Mouse (Mus musculus) ES-E14 (cell line): ENCODE results near the gene Atrx. TPM values are rescaled to one million over a fixed set of nuclear protein-coding genes. Genes with fewer than 3 reads are reported as not detected.

ENCODE experiments used
- DNase-seq: peaks from one replicate; pipeline ENCODE4 v3.0.0-alpha.2; 2013; ENCODE audit warnings: low read depth, low spot score
- H3K27ac ChIP-seq: 2 replicates; pipeline ENCODE4 v1.5.1; 2012; ENCODE audit warnings: low read depth, mild to moderate bottlenecking, low read length, moderate library complexity, mixed read lengths; ENCODE audit not compliant: poor library complexity, insufficient read depth, severe bottlenecking
- H3K36me3 ChIP-seq: 2 replicates; pipeline ENCODE4 v1.6.1; 2012; ENCODE audit warnings: mild to moderate bottlenecking, low read length, moderate library complexity, mixed read lengths; ENCODE audit not compliant: control insufficient read depth, poor library complexity, insufficient read depth, severe bottlenecking
- H3K4me1 ChIP-seq, 2 experiments: fragments of 150-350 bp in 1 of 2; sonication (generic) in 1 of 2; 2 replicates each; pipeline ENCODE4 v1.6.1; 2012; ENCODE audit warnings: low read length in 2 of 2, mild to moderate bottlenecking in 1 of 2, mixed read lengths in 1 of 2; ENCODE audit not compliant: control insufficient read depth in 2 of 2, insufficient read depth in 2 of 2, poor library complexity in 1 of 2
- H3K4me3 ChIP-seq, 2 experiments: fragments of 150-350 bp in 1 of 2; sonication (generic) in 1 of 2; 2 replicates each; pipeline ENCODE4 v1.5.1; 2012; ENCODE audit warnings: low read length in 2 of 2, low read depth in 1 of 2, mild to moderate bottlenecking in 1 of 2, mixed read lengths in 1 of 2; ENCODE audit not compliant: insufficient read depth in 1 of 2, poor library complexity in 1 of 2, severe bottlenecking in 1 of 2
- H3K9ac ChIP-seq: 2 replicates; pipeline ENCODE4 v1.6.1; 2012; ENCODE audit warnings: low read depth, mild to moderate bottlenecking, low read length, mixed read lengths; ENCODE audit not compliant: poor library complexity, insufficient read depth, severe bottlenecking
- H3K9me3 ChIP-seq: fragments of 150-350 bp; sonication (generic); 2 replicates; pipeline ENCODE4 v1.6.1; 2012; ENCODE audit warnings: low read depth, mild to moderate bottlenecking, low read length; ENCODE audit not compliant: control insufficient read depth, insufficient read depth
- CHD2 ChIP-seq: IDR thresholded peaks from 2 replicates; pipeline ENCODE4 v1.6.1; 2014; ENCODE audit warnings: mild to moderate bottlenecking, low read depth, low read length, inconsistent platforms
- HCFC1 ChIP-seq: IDR thresholded peaks from 2 replicates; pipeline ENCODE4 v1.6.1; 2012; ENCODE audit warnings: low read length, inconsistent platforms, borderline replicate concordance; ENCODE audit not compliant: insufficient read depth
- MAFK ChIP-seq: IDR thresholded peaks from 2 replicates; pipeline ENCODE4 v1.6.1; 2014; ENCODE audit warnings: mild to moderate bottlenecking, low read depth, low read length, inconsistent platforms; ENCODE audit not compliant: insufficient read depth
- ZC3H11A ChIP-seq: IDR thresholded peaks from 2 replicates; pipeline ENCODE4 v1.6.1; 2012; ENCODE audit warnings: low read depth, mild to moderate bottlenecking, inconsistent platforms, low read length, borderline replicate concordance
- ZNF384 ChIP-seq: IDR thresholded peaks from 2 replicates; pipeline ENCODE4 v1.6.1; 2012; ENCODE audit warnings: low read depth, low read length, inconsistent platforms
- in situ Hi-C, 2 experiments: fragments of 600-800 bp; cut with MboI; formaldehyde crosslinking; loops; one replicate each; pipeline ENCODE4 v1.15.1; 2025; ENCODE audit warnings: low sequenced_read_pairs in 2 of 2, inconsistent platforms in 1 of 2; ENCODE audit not compliant: unreplicated experiment in 2 of 2
- total RNA-seq: library from RNA; depleted of rRNA; stranded (reverse); fragments of 300-350 nt; gene quantifications from 2 replicates; pipeline ENCODE4 v1.2.3, GENCODE M21; 2012

Gene Atrx
- total RNA-seq, 1 experiment, result 189 TPM

GRCm38 (mm10) chrX:105824462-105824861 lies 104.7 kb downstream of the Atrx start:
- no peaks in the 10 kb centered on the region; the same call in 1 of the 2 replicates for H3K36me3 ChIP-seq
- no peak for DNase-seq
- H3K4me3 ChIP-seq, result no peak overlapping the region
- in situ Hi-C loops, result no loop called here
- no peaks in the 10 kb centered on the region for H3K9me3 ChIP-seq
- H3K27ac ChIP-seq, result no peak overlapping the region
- H3K4me1 ChIP-seq, result no peaks in the 10 kb centered on the region
- no peak for TF ChIP-seq ZNF384
- no peak overlapping the region for H3K9ac ChIP-seq

- no peak overlapping the region for H3K4me3 ChIP-seq
- no peaks in the 10 kb centered on the region for H3K4me1 ChIP-seq
- TF ChIP-seq MAFK (no peak), CHD2 (no peak), ZNF384 (no peak), ZC3H11A (no peak), HCFC1 (no peak)
- no peaks in the 10 kb centered on the region; the same call in 1 of the 2 replicates for H3K36me3 ChIP-seq
- no peaks in the 10 kb centered on the region for H3K9me3 ChIP-seq
- DNase-seq, result peak; percentile 13
- H3K27ac ChIP-seq, result no peak overlapping the region
- H3K9ac ChIP-seq, result no peak overlapping the region
- in situ Hi-C loops, result no loop called here
These were observed 134.3 kb downstream of the Atrx start for GRCm38 (mm10) chrX:105794806-105795403.

- no peaks in the 10 kb centered on the region for H3K9me3 ChIP-seq
- in situ Hi-C loops, result no loop called here
- no peak for TF ChIP-seq ZC3H11A
- no peak for TF ChIP-seq MAFK
- TF ChIP-seq HCFC1, result no peak
- no peak for TF ChIP-seq CHD2
- TF ChIP-seq ZNF384, result no peak
- no peaks in the 10 kb centered on the region for H3K4me1 ChIP-seq
- no peak overlapping the region for H3K9ac ChIP-seq
- H3K36me3 ChIP-seq, result no peaks in the 10 kb centered on the region
- no peak overlapping the region for H3K4me3 ChIP-seq
- no peak for DNase-seq
- H3K27ac ChIP-seq, result no peak overlapping the region
These were observed 155.9 kb downstream of the Atrx start for GRCm38 (mm10) chrX:105773281-105773680.

GRCm38 (mm10) chrX:105767932-105768331 lies 161.3 kb downstream of the Atrx start:
- H3K4me1 ChIP-seq, result no peaks in the 10 kb centered on the region
- DNase-seq, result no peak
- no peak overlapping the region for H3K27ac ChIP-seq
- TF ChIP-seq ZNF384 (no peak), ZC3H11A (no peak), CHD2 (no peak), HCFC1 (no peak), MAFK (no peak)
- in situ Hi-C loops, result no loop called here
- H3K36me3 ChIP-seq, result no peaks in the 10 kb centered on the region
- no peak overlapping the region for H3K4me3 ChIP-seq
- no peak overlapping the region for H3K9ac ChIP-seq
- H3K9me3 ChIP-seq, result no peaks in the 10 kb centered on the region
